Mouse (Mus musculus): ENCODE measurements around the gene Tnfrsf18. TPM values are rescaled to one million over a fixed set of nuclear protein-coding genes. Genes with fewer than 3 reads are reported as not detected.

The Tnfrsf18 gene
- polyA plus RNA-seq (2014; fragmentation: Nextera tagmentation; extraction: Ambion mirVana), result 0.62 and 0.65 TPM in 2 replicates

- ATAC-seq (ENCODE audit: insufficient number of reproducible peaks, low FRiP score, low TSS enrichment, low read depth) (no peak), DNase-seq (ENCODE audit: low spot score) (no peak)
- Histone ChIP-seq H3K4me2 (ENCODE audit: low read depth, severe bottlenecking) (no peak within 1 kb of the TSS), H3K4me3 (ENCODE audit: low read depth, low read length) (no peak within 1 kb of the TSS), H3K27ac (replicated peaks; ENCODE audit: low read depth, low read length) (no peak within 1 kb of the TSS), H3K27me3 (ENCODE audit: control insufficient read depth, insufficient read depth, low read length) (no peaks in the 10 kb centered on the region), H3K36me3 (ENCODE audit: control insufficient read depth, insufficient read depth, low read length) (no peaks in the 10 kb centered on the region), H3K9ac (ENCODE audit: low read length) (no peak within 1 kb of the TSS), H3K9me3 (ENCODE audit: control insufficient read depth, low read length) (no peaks in the 10 kb centered on the region), H3K4me1 (ENCODE audit: control insufficient read depth, insufficient read depth, low read length) (peaks cover 4% of the 10 kb centered on the region; the same call in 1 of the 2 replicates)
- 72% methylated on average over 4 of the region's 4 CpGs for WGBS
Measured at GRCm38 (mm10) chr4:156026013-156026412, at the start of gene Tnfrsf18. TSS of gene Tnfrsf18 (plus strand) at chr4:156026164.

GRCm38 (mm10) chr4:155981436-155982082 is 44.4 kb upstream of the Tnfrsf18 start:
- ATAC-seq (ENCODE audit: insufficient number of reproducible peaks, low FRiP score, low TSS enrichment, low read depth), result no peak
- 78% methylated on average over 12 of the region's 12 CpGs for WGBS
- no peak overlapping the region for H3K27ac ChIP-seq (replicated peaks; ENCODE audit: low read depth, low read length)
- H3K4me1 ChIP-seq (ENCODE audit: control insufficient read depth, insufficient read depth, low read length), result no peaks in the 10 kb centered on the region
- H3K4me3 ChIP-seq (ENCODE audit: low read depth, low read length), result no peak overlapping the region
- no peaks in the 10 kb centered on the region for H3K9me3 ChIP-seq (ENCODE audit: control insufficient read depth, low read length)
- H3K9ac ChIP-seq (ENCODE audit: low read length), result no peak overlapping the region
- no peaks in the 10 kb centered on the region for H3K27me3 ChIP-seq (ENCODE audit: control insufficient read depth, insufficient read depth, low read length)
- no peak overlapping the region for H3K4me2 ChIP-seq (ENCODE audit: low read depth, severe bottlenecking)
- no peak for DNase-seq (ENCODE audit: low spot score)
- H3K36me3 ChIP-seq (ENCODE audit: control insufficient read depth, insufficient read depth, low read length), result no peaks in the 10 kb centered on the region

GRCm38 (mm10) chr4:155983788-155984187 is 42.2 kb upstream of the Tnfrsf18 start:
- Histone ChIP-seq H3K4me3 (ENCODE audit: low read depth, low read length) (no peak overlapping the region), H3K27ac (replicated peaks; ENCODE audit: low read depth, low read length) (no peak overlapping the region), H3K4me2 (ENCODE audit: low read depth, severe bottlenecking) (no peak overlapping the region), H3K4me1 (ENCODE audit: control insufficient read depth, insufficient read depth, low read length) (no peaks in the 10 kb centered on the region), H3K9me3 (ENCODE audit: control insufficient read depth, low read length) (no peaks in the 10 kb centered on the region), H3K27me3 (ENCODE audit: control insufficient read depth, insufficient read depth, low read length) (no peaks in the 10 kb centered on the region), H3K36me3 (ENCODE audit: control insufficient read depth, insufficient read depth, low read length) (no peaks in the 10 kb centered on the region), H3K9ac (ENCODE audit: low read length) (no peak overlapping the region)
- DNase-seq (ENCODE audit: low spot score) (no peak), ATAC-seq (ENCODE audit: insufficient number of reproducible peaks, low FRiP score, low TSS enrichment, low read depth) (no peak)
- 25% methylated on average over 2 of the region's 2 CpGs for WGBS

GRCm38 (mm10) chr4:155991211-155991907 is 34.6 kb upstream of the Tnfrsf18 start:
- Histone ChIP-seq H3K9me3 (ENCODE audit: control insufficient read depth, low read length) (no peaks in the 10 kb centered on the region), H3K27me3 (ENCODE audit: control insufficient read depth, insufficient read depth, low read length) (no peaks in the 10 kb centered on the region), H3K9ac (ENCODE audit: low read length) (peak overlapping the region; percentile 85), H3K4me3 (ENCODE audit: low read depth, low read length) (peak overlapping the region; percentile 93), H3K36me3 (ENCODE audit: control insufficient read depth, insufficient read depth, low read length) (no peaks in the 10 kb centered on the region), H3K4me1 (ENCODE audit: control insufficient read depth, insufficient read depth, low read length) (peaks cover 13% of the 10 kb centered on the region; the same call in 1 of the 2 replicates), H3K4me2 (ENCODE audit: low read depth, severe bottlenecking) (peak overlapping the region; percentile 93), H3K27ac (replicated peaks; ENCODE audit: low read depth, low read length) (peak overlapping the region; percentile 89; the same call in 1 of the 2 replicates)
- ATAC-seq (ENCODE audit: insufficient number of reproducible peaks, low FRiP score, low TSS enrichment, low read depth) (no peak), DNase-seq (ENCODE audit: low spot score) (no peak)
- 89% methylated on average over 22 of the region's 22 CpGs for WGBS

- peak overlapping the region; percentile 93 for H3K4me2 ChIP-seq (ENCODE audit: low read depth, severe bottlenecking)
- ATAC-seq (ENCODE audit: insufficient number of reproducible peaks, low FRiP score, low TSS enrichment, low read depth) (peak; percentile 32), DNase-seq (ENCODE audit: low spot score) (no peak)
- no peaks in the 10 kb centered on the region for H3K9me3 ChIP-seq (ENCODE audit: control insufficient read depth, low read length)
- no peaks in the 10 kb centered on the region for H3K36me3 ChIP-seq (ENCODE audit: control insufficient read depth, insufficient read depth, low read length)
- H3K4me1 ChIP-seq (ENCODE audit: control insufficient read depth, insufficient read depth, low read length), result peaks cover 13% of the 10 kb centered on the region; the same call in 1 of the 2 replicates
- H3K9ac ChIP-seq (ENCODE audit: low read length), result peak overlapping the region; percentile 85
- 30% methylated on average over 36 of the region's 37 CpGs for whole genome bisulfite sequencing
- no peaks in the 10 kb centered on the region for H3K27me3 ChIP-seq (ENCODE audit: control insufficient read depth, insufficient read depth, low read length)
- H3K27ac ChIP-seq (replicated peaks; ENCODE audit: low read depth, low read length), result peak overlapping the region; percentile 89
- H3K4me3 ChIP-seq (ENCODE audit: low read depth, low read length), result peak overlapping the region; percentile 93
Measured at GRCm38 (mm10) chr4:155991908-155992230, 34.1 kb upstream of the Tnfrsf18 start.

- WGBS, result under 1% methylated on average over 94 of the region's 99 CpGs
- Histone ChIP-seq H3K4me1 (ENCODE audit: control insufficient read depth, insufficient read depth, low read length) (peaks cover 13% of the 10 kb centered on the region; the same call in 1 of the 2 replicates), H3K4me2 (ENCODE audit: low read depth, severe bottlenecking) (peak within 1 kb of the TSS; percentile 93), H3K36me3 (ENCODE audit: control insufficient read depth, insufficient read depth, low read length) (peaks cover under 1% of the 10 kb centered on the region; the same call in 1 of the 2 replicates), H3K9me3 (ENCODE audit: control insufficient read depth, low read length) (no peaks in the 10 kb centered on the region), H3K4me3 (ENCODE audit: low read depth, low read length) (peak within 1 kb of the TSS; percentile 93), H3K9ac (ENCODE audit: low read length) (peak within 1 kb of the TSS; percentile 90), H3K27ac (replicated peaks; ENCODE audit: low read depth, low read length) (peak within 1 kb of the TSS; percentile 89), H3K27me3 (ENCODE audit: control insufficient read depth, insufficient read depth, low read length) (no peaks in the 10 kb centered on the region)
- ATAC-seq (ENCODE audit: insufficient number of reproducible peaks, low FRiP score, low TSS enrichment, low read depth) (peak; percentile 72), DNase-seq (ENCODE audit: low spot score) (peak; percentile 84)
Measured at GRCm38 (mm10) chr4:155992241-155992905, 33.6 kb upstream of the Tnfrsf18 start, which contains the start of the genes B3galt6 and Sdf4. TSS of gene B3galt6 (minus strand) at chr4:155992649. TSS of gene Sdf4 (plus strand) at chr4:155992872.

GRCm38 (mm10) chr4:155992906-155993547 is 32.9 kb upstream of the Tnfrsf18 start:
- under 1% methylated on average over 70 of the region's 70 CpGs for WGBS
- peak; percentile 96 for DNase-seq (ENCODE audit: low spot score)

GRCm38 (mm10) chr4:155993606-155994005 is 32.4 kb upstream of the Tnfrsf18 start:
- Histone ChIP-seq H3K27ac (replicated peaks; ENCODE audit: low read depth, low read length) (peak overlapping the region; percentile 77; the same call in 1 of the 2 replicates), H3K4me2 (ENCODE audit: low read depth, severe bottlenecking) (peak overlapping the region; percentile 71), H3K9ac (ENCODE audit: low read length) (peak overlapping the region; percentile 90), H3K4me1 (ENCODE audit: control insufficient read depth, insufficient read depth, low read length) (peaks cover 13% of the 10 kb centered on the region; the same call in 1 of the 2 replicates), H3K9me3 (ENCODE audit: control insufficient read depth, low read length) (no peaks in the 10 kb centered on the region), H3K27me3 (ENCODE audit: control insufficient read depth, insufficient read depth, low read length) (no peaks in the 10 kb centered on the region), H3K4me3 (ENCODE audit: low read depth, low read length) (peak overlapping the region; percentile 93), H3K36me3 (ENCODE audit: control insufficient read depth, insufficient read depth, low read length) (peaks cover 7% of the 10 kb centered on the region)
- DNase-seq (ENCODE audit: low spot score) (no peak), ATAC-seq (ENCODE audit: insufficient number of reproducible peaks, low FRiP score, low TSS enrichment, low read depth) (no peak)
- WGBS, result 6% methylated on average over 15 of the region's 15 CpGs

More at GRCm38 (mm10) chr4:155992906-155993547, 32.9 kb upstream of the Tnfrsf18 start:
- Histone ChIP-seq H3K4me2 (ENCODE audit: low read depth, severe bottlenecking) (peak overlapping the region; percentile 71), H3K9me3 (ENCODE audit: control insufficient read depth, low read length) (no peaks in the 10 kb centered on the region), H3K4me1 (ENCODE audit: control insufficient read depth, insufficient read depth, low read length) (peaks cover 13% of the 10 kb centered on the region; the same call in 1 of the 2 replicates), H3K4me3 (ENCODE audit: low read depth, low read length) (peak overlapping the region; percentile 93), H3K27ac (replicated peaks; ENCODE audit: low read depth, low read length) (peak overlapping the region; percentile 77), H3K9ac (ENCODE audit: low read length) (peak overlapping the region; percentile 90), H3K36me3 (ENCODE audit: control insufficient read depth, insufficient read depth, low read length) (peaks cover 7% of the 10 kb centered on the region), H3K27me3 (ENCODE audit: control insufficient read depth, insufficient read depth, low read length) (no peaks in the 10 kb centered on the region)
- ATAC-seq (ENCODE audit: insufficient number of reproducible peaks, low FRiP score, low TSS enrichment, low read depth), result peak; percentile 82
